Mouse (Mus musculus) ES-Bruce4 (cell line): ENCODE results near the gene Slc46a2.

Experiments
- CTCF ChIP-seq: IDR thresholded peaks from one replicate; pipeline ENCODE4 v1.8.1; 2011; ENCODE audit warnings: low read depth, low read length
- EP300 ChIP-seq: IDR thresholded peaks from 2 replicates; pipeline ENCODE4 v1.6.1; 2011; ENCODE audit warnings: low read depth, low read length; ENCODE audit not compliant: insufficient read depth
- POLR2A ChIP-seq: IDR thresholded peaks from one replicate; pipeline ENCODE4 v1.8.1; 2011; ENCODE audit warnings: low read length; ENCODE audit not compliant: insufficient read depth

- no peak for TF ChIP-seq POLR2A
- TF ChIP-seq CTCF = no peak
- no peak for TF ChIP-seq EP300
Measured at GRCm38 (mm10) chr4:59960610-59961009, 45.8 kb upstream of the Slc46a2 start, which contains the start of gene Mup4.
